Mouse (Mus musculus): ENCODE measurements at regions not wholly inside any gene's neighbourhood (a gene's known extent, or its start where the extent isn't known, plus 50 kb on each side); places are given as distances from the start of the nearest gene placed in this dataset.
A peak's percentile ranks its signal among the peaks of the same experiment; 100 is the strongest.

GRCm38 (mm10) chr1:120882959-120883549 is 280.8 kb downstream of the En1 start:
- DNase-seq (ENCODE audit: extremely low spot score in 1 of 2, low spot score in 1 of 2) = no peak

- no peak for DNase-seq (ENCODE audit: extremely low spot score in 1 of 2, low spot score in 1 of 2)
Observed at GRCm38 (mm10) chr1:120883632-120884031, 281.4 kb downstream of the En1 start.

GRCm38 (mm10) chr1:120910801-120911200 is 308.6 kb downstream of the En1 start:
- DNase-seq (ENCODE audit: extremely low spot score in 1 of 2, low spot score in 1 of 2) = no peak

- DNase-seq (ENCODE audit: extremely low spot score in 1 of 2, low spot score in 1 of 2) = no peak
Observed at GRCm38 (mm10) chr1:120911962-120912670, 309.9 kb downstream of the En1 start.

- DNase-seq (ENCODE audit: extremely low spot score in 1 of 2, low spot score in 1 of 2) = no peak
Observed at GRCm38 (mm10) chr1:120921540-120921939, 319.3 kb downstream of the En1 start.

- DNase-seq (ENCODE audit: extremely low spot score in 1 of 2, low spot score in 1 of 2) = no peak
Observed at GRCm38 (mm10) chr1:120925271-120925670, 323.1 kb downstream of the En1 start.

- DNase-seq (ENCODE audit: extremely low spot score in 1 of 2, low spot score in 1 of 2) = no peak
Observed at GRCm38 (mm10) chr1:120930141-120930540, 327.9 kb downstream of the En1 start.

- DNase-seq (ENCODE audit: extremely low spot score in 1 of 2, low spot score in 1 of 2) = no peak
Observed at GRCm38 (mm10) chr1:120935321-120935720, 333.1 kb downstream of the En1 start.

- DNase-seq (ENCODE audit: extremely low spot score in 1 of 2, low spot score in 1 of 2) = no peak
Observed at GRCm38 (mm10) chr1:120943711-120944110, 341.5 kb downstream of the En1 start.

- no peak for DNase-seq (ENCODE audit: extremely low spot score in 1 of 2, low spot score in 1 of 2)
Observed at GRCm38 (mm10) chr1:120946349-120946748, 344.1 kb downstream of the En1 start.

- DNase-seq (ENCODE audit: extremely low spot score in 1 of 2, low spot score in 1 of 2) = no peak
Observed at GRCm38 (mm10) chr1:120961235-120961634, 359.0 kb downstream of the En1 start.

GRCm38 (mm10) chr1:120961984-120962383 is 359.8 kb downstream of the En1 start:
- DNase-seq (ENCODE audit: extremely low spot score in 1 of 2, low spot score in 1 of 2) = no peak

GRCm38 (mm10) chr1:120963477-120964178 is 361.4 kb downstream of the En1 start:
- DNase-seq (ENCODE audit: extremely low spot score in 1 of 2, low spot score in 1 of 2) = no peak

- DNase-seq (ENCODE audit: extremely low spot score in 1 of 2, low spot score in 1 of 2) = peak in 1 of 2 experiments; percentile 1
Observed at GRCm38 (mm10) chr1:120964179-120964517, 361.9 kb downstream of the En1 start.

- no peak for DNase-seq (ENCODE audit: extremely low spot score in 1 of 2, low spot score in 1 of 2)
Observed at GRCm38 (mm10) chr1:120966132-120966531, 363.9 kb downstream of the En1 start.

- DNase-seq (ENCODE audit: extremely low spot score in 1 of 2, low spot score in 1 of 2) = no peak
Observed at GRCm38 (mm10) chr1:120974661-120975060, 357.7 kb downstream of the Insig2 start.

GRCm38 (mm10) chr1:121004535-121004934 is 327.9 kb downstream of the Insig2 start:
- DNase-seq (ENCODE audit: extremely low spot score in 1 of 2, low spot score in 1 of 2) = peak; percentile 8 to 16

- no peak for DNase-seq (ENCODE audit: extremely low spot score in 1 of 2, low spot score in 1 of 2)
Observed at GRCm38 (mm10) chr1:121005198-121005597, 327.2 kb downstream of the Insig2 start.

- DNase-seq (ENCODE audit: extremely low spot score in 1 of 2, low spot score in 1 of 2) = no peak
Observed at GRCm38 (mm10) chr1:121012126-121012525, 320.3 kb downstream of the Insig2 start.

GRCm38 (mm10) chr1:121013839-121014503 is 318.4 kb downstream of the Insig2 start:
- peak in 1 of 2 experiments; percentile 26 for DNase-seq (ENCODE audit: extremely low spot score in 1 of 2, low spot score in 1 of 2)

- no peak for DNase-seq (ENCODE audit: extremely low spot score in 1 of 2, low spot score in 1 of 2)
Observed at GRCm38 (mm10) chr1:121029375-121029774, 303.0 kb downstream of the Insig2 start.

Data from frontal cortex, adult 2 months (tissue).